Mouse (Mus musculus): ENCODE results near the gene Nfe2l1. TPM values are rescaled to one million over a fixed set of nuclear protein-coding genes. Genes with fewer than 3 reads are reported as not detected.
"Not testable (repeated sequence)": the region's sequence is repeated elsewhere in the genome, so short reads cannot be mapped to it uniquely, and the experiment has no call there.

The Nfe2l1 gene
- polyA plus RNA-seq, 1 experiment: 63.0 TPM

DNA sequence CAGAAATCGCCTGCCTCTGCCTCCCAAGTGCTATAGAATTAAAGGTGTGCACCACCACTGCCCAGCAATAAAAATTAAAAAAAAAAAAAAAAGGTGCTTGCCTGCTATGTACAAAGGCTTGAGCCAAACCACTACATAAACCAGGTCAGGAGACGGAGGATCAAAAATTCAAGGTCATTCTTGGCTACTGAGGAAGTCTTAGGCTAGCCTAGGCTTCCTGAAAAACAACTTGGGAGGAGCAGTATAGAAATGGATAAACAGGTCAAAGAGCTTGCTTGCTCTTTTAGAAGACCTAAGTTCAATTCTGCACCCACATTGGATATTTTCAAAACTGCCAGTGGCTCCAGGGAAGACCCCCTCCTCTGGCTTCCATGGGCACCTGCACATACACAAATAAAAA, 15.3 kb downstream of the Nfe2l1 start:
- no peak overlapping the region for H3K4me3 ChIP-seq (ENCODE audit: extremely low read depth, insufficient read depth, insufficient read length)
- H3K36me3 ChIP-seq (ENCODE audit: control insufficient read depth, insufficient read depth, low read length): peaks cover 28% of the 10 kb centered on the region
- TF ChIP-seq POLR2A (IDR thresholded peaks at IDR 0.05; ENCODE audit: low read depth, low read length) (no peak), CTCF (IDR thresholded peaks at IDR 0.05; ENCODE audit: extremely low read depth, insufficient read depth, insufficient read length, insufficient replicate concordance) (no peak)
- DNase-seq (ENCODE audit: low read depth in 1 of 2, low spot score in 2 of 2): no peak
- H3K4me1 ChIP-seq (ENCODE audit: control insufficient read depth, insufficient read depth, insufficient read length): no peaks in the 10 kb centered on the region
- no peak overlapping the region for H3K27ac ChIP-seq (ENCODE audit: insufficient read depth, low read length)
- H3K27me3 ChIP-seq (ENCODE audit: control insufficient read depth, insufficient read depth, low read length): no peaks in the 10 kb centered on the region
- WGBS: 85% methylated on average over 2 of the region's 2 CpGs

GRCm38 (mm10) chr11:96813920-96814319, 15.8 kb downstream of the Nfe2l1 start:
- 94% methylated on average over 5 of the region's 5 CpGs for WGBS
- Histone ChIP-seq H3K4me3 (ENCODE audit: extremely low read depth, insufficient read depth, insufficient read length) (no peak overlapping the region), H3K36me3 (ENCODE audit: control insufficient read depth, insufficient read depth, low read length) (peaks cover 24% of the 10 kb centered on the region), H3K27ac (ENCODE audit: insufficient read depth, low read length) (no peak overlapping the region), H3K4me1 (ENCODE audit: control insufficient read depth, insufficient read depth, insufficient read length) (no peaks in the 10 kb centered on the region), H3K27me3 (ENCODE audit: control insufficient read depth, insufficient read depth, low read length) (no peaks in the 10 kb centered on the region)
- TF ChIP-seq CTCF (IDR thresholded peaks at IDR 0.05; ENCODE audit: extremely low read depth, insufficient read depth, insufficient read length, insufficient replicate concordance) (no peak), POLR2A (IDR thresholded peaks at IDR 0.05; ENCODE audit: low read depth, low read length) (no peak)
- DNase-seq (ENCODE audit: low read depth in 1 of 2, low spot score in 2 of 2): no peak

- no peaks in the 10 kb centered on the region for H3K4me1 ChIP-seq (ENCODE audit: control insufficient read depth, insufficient read depth, insufficient read length)
- no peak for DNase-seq (ENCODE audit: low read depth in 1 of 2, low spot score in 2 of 2)
- no peak for TF ChIP-seq CTCF (IDR thresholded peaks at IDR 0.05; ENCODE audit: extremely low read depth, insufficient read depth, insufficient read length, insufficient replicate concordance)
- TF ChIP-seq POLR2A (IDR thresholded peaks at IDR 0.05; ENCODE audit: low read depth, low read length): no peak
- no peak overlapping the region for H3K4me3 ChIP-seq (ENCODE audit: extremely low read depth, insufficient read depth, insufficient read length)
- no peak overlapping the region for H3K27ac ChIP-seq (ENCODE audit: insufficient read depth, low read length)
- H3K36me3 ChIP-seq (ENCODE audit: control insufficient read depth, insufficient read depth, low read length): peaks cover 24% of the 10 kb centered on the region
- 91% methylated on average over 4 of the region's 4 CpGs for WGBS
- no peaks in the 10 kb centered on the region for H3K27me3 ChIP-seq (ENCODE audit: control insufficient read depth, insufficient read depth, low read length)
Measured at GRCm38 (mm10) chr11:96813455-96813854, 16.3 kb downstream of the Nfe2l1 start.

DNA sequence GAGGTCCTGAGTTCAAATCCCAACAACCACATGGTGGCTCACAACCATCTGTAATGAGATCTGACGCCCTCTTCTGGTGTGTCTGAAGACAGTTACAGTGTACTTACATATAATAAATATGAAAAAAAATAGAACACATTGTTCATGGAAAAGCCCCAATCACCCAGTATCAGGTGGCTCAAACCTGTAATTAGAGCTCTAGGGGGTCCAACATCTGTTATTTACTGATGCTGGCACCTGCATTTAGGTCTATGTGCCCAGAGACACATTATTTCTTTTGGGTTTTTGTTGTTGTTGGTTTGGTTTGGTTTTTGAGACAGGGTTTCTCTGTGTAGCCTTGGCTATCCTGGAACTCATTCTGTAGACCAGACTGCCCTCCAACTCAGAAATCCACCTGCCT, 18.6 kb downstream of the Nfe2l1 start:
- H3K36me3 ChIP-seq (ENCODE audit: control insufficient read depth, insufficient read depth, low read length): peaks cover 19% of the 10 kb centered on the region
- not testable (repeated sequence) for H3K27me3 ChIP-seq (ENCODE audit: control insufficient read depth, insufficient read depth, low read length); DNase-seq (ENCODE audit: low read depth in 1 of 2, low spot score in 2 of 2); H3K27ac ChIP-seq (ENCODE audit: insufficient read depth, low read length); H3K4me1 ChIP-seq (ENCODE audit: control insufficient read depth, insufficient read depth, insufficient read length); H3K4me3 ChIP-seq (ENCODE audit: extremely low read depth, insufficient read depth, insufficient read length)
- WGBS: 93% methylated on average over 1 of the region's 1 CpGs

- DNase-seq (ENCODE audit: low read depth in 1 of 2, low spot score in 2 of 2): no peak
- Histone ChIP-seq H3K36me3 (ENCODE audit: control insufficient read depth, insufficient read depth, low read length) (peaks cover 19% of the 10 kb centered on the region), H3K4me3 (ENCODE audit: extremely low read depth, insufficient read depth, insufficient read length) (no peak overlapping the region), H3K27ac (ENCODE audit: insufficient read depth, low read length) (no peak overlapping the region), H3K4me1 (ENCODE audit: control insufficient read depth, insufficient read depth, insufficient read length) (no peaks in the 10 kb centered on the region), H3K27me3 (ENCODE audit: control insufficient read depth, insufficient read depth, low read length) (no peaks in the 10 kb centered on the region)
- 94% methylated on average over 6 of the region's 6 CpGs for WGBS
- TF ChIP-seq CTCF (IDR thresholded peaks at IDR 0.05; ENCODE audit: extremely low read depth, insufficient read depth, insufficient read length, insufficient replicate concordance) (no peak), POLR2A (IDR thresholded peaks at IDR 0.05; ENCODE audit: low read depth, low read length) (no peak)
Measured at GRCm38 (mm10) chr11:96809562-96810235, 20.1 kb downstream of the Nfe2l1 start.

DNA sequence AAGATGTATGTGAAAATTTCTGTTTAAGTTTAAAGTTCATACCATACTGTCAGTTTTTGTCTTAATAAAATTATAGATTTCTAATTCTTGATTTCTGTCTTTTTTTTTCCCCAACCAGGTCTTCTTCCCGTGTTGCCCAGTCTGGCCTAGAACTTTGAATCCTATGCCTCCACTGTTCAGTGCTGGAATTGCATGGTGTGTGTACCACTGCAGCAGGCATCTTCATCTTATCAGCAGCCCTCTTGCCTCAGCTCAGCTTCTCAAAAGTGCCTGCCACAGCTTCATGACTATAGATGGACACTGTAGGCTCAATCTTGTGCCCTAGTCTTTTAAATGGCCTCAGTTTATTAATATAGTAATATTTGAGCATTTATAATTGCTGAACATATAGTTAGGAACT, 21.7 kb downstream of the Nfe2l1 start:
- H3K4me3 ChIP-seq (ENCODE audit: extremely low read depth, insufficient read depth, insufficient read length): no peak overlapping the region
- TF ChIP-seq CTCF (IDR thresholded peaks at IDR 0.05; ENCODE audit: extremely low read depth, insufficient read depth, insufficient read length, insufficient replicate concordance): no peak
- TF ChIP-seq POLR2A (IDR thresholded peaks at IDR 0.05; ENCODE audit: low read depth, low read length): no peak
- no peaks in the 10 kb centered on the region for H3K4me1 ChIP-seq (ENCODE audit: control insufficient read depth, insufficient read depth, insufficient read length)
- H3K36me3 ChIP-seq (ENCODE audit: control insufficient read depth, insufficient read depth, low read length): peaks cover 22% of the 10 kb centered on the region
- H3K27ac ChIP-seq (ENCODE audit: insufficient read depth, low read length): no peak overlapping the region
- no peak for DNase-seq (ENCODE audit: low read depth in 1 of 2, low spot score in 2 of 2)
- H3K27me3 ChIP-seq (ENCODE audit: control insufficient read depth, insufficient read depth, low read length): no peaks in the 10 kb centered on the region
- 54% methylated on average over 1 of the region's 1 CpGs for WGBS

DNA sequence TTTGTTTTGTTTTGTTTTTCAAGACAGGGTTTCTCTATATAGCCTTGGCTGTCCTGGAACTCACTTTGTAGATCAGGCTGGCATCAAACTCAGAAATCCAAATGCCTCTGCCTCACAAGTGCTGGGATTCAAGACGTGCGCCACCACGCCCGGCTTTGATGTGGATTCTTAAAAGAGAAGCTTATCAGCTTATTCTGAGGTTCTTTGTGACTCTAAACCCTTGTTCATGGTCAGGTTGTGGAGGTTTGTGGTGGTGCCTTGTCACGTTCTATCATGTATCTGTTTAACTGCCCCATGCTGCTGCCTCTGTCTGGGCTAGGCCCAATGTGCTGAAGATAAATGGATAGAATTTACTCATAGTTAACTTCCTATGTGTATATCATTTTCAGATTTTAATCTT, 24.2 kb downstream of the Nfe2l1 start:
- Histone ChIP-seq H3K27ac (ENCODE audit: insufficient read depth, low read length) (no peak overlapping the region), H3K27me3 (ENCODE audit: control insufficient read depth, insufficient read depth, low read length) (no peaks in the 10 kb centered on the region), H3K36me3 (ENCODE audit: control insufficient read depth, insufficient read depth, low read length) (peaks cover 26% of the 10 kb centered on the region), H3K4me3 (ENCODE audit: extremely low read depth, insufficient read depth, insufficient read length) (no peak overlapping the region), H3K4me1 (ENCODE audit: control insufficient read depth, insufficient read depth, insufficient read length) (no peaks in the 10 kb centered on the region)
- TF ChIP-seq POLR2A (IDR thresholded peaks at IDR 0.05; ENCODE audit: low read depth, low read length) (no peak), CTCF (IDR thresholded peaks at IDR 0.05; ENCODE audit: extremely low read depth, insufficient read depth, insufficient read length, insufficient replicate concordance) (no peak)
- WGBS: 73% methylated on average over 5 of the region's 5 CpGs
- DNase-seq (ENCODE audit: low read depth in 1 of 2, low spot score in 2 of 2): no peak
